Mouse (Mus musculus): ENCODE results near the gene Sh3kbp1. TPM values are rescaled to one million over a fixed set of nuclear protein-coding genes. Genes with fewer than 3 reads are reported as not detected.

Gene Sh3kbp1
- polyA plus RNA-seq, 2 experiments, result 26.7 to 49.8 TPM

DNA sequence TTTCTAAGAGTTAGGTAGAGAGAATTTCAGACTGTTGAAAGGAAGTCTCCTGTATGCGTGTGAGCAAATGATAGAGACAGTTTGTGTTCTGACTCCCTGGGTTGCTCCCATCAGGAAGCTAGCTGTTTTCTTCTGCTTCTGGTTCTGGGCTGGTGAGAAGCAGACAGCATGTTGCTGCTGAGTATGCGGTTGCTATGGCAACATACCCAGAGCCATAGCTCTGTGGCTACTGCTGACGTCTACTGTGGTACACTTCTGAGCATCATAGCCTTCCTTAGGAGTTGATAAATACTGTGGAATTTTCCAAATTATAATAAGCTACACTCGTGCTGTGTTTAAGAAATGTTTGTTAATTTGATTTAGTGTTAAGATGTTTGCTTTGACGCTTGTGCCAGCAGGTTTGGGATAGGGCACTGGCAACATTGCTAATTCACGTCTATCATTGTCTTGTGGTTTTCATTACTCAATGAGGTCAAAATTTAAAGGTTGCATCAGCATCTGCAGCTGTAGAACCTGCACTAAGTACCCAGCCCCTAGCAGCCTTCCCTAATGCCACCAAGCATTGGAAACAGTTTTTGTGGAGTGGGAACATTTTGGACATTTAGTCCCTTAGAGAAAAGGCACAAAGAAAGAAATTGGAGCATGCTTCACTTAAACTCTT is 202.2 kb downstream of the Sh3kbp1 start:
- 62% methylated on average over 6 of the region's 6 CpGs for WGBS
- no peaks in the 10 kb centered on the region for H3K9me3 ChIP-seq (ENCODE audit: control insufficient read depth, low read length)

GRCm38 (mm10) chrX:159831176-159831575 is 204.1 kb downstream of the Sh3kbp1 start:
- Histone ChIP-seq H3K4me1 (ENCODE audit: control insufficient read depth, insufficient read depth, low read length) (no peaks in the 10 kb centered on the region), H3K4me3 (replicated peaks; ENCODE audit: low read length) (no peak overlapping the region), H3K9me3 (ENCODE audit: control insufficient read depth, low read length) (no peaks in the 10 kb centered on the region), H3K36me3 (ENCODE audit: control insufficient read depth, insufficient read depth, low read length) (no peaks in the 10 kb centered on the region), H3K4me2 (replicated peaks; ENCODE audit: low read depth, low read length, severe bottlenecking) (no peak overlapping the region), H3K27ac (replicated peaks; ENCODE audit: low read depth, low read length) (no peak overlapping the region), H3K27me3 (ENCODE audit: control insufficient read depth, insufficient read depth, low read length) (no peaks in the 10 kb centered on the region), H3K9ac (ENCODE audit: low read depth, low read length, severe bottlenecking) (no peak overlapping the region)
- DNase-seq (ENCODE audit: low spot score) (no peak), ATAC-seq (ENCODE audit: low FRiP score, low read depth) (no peak)
- 46% methylated on average over 2 of the region's 2 CpGs for WGBS
- no peak for TF ChIP-seq POLR2A (IDR thresholded peaks at IDR 0.05; ENCODE audit: borderline replicate concordance, extremely low read depth, insufficient read depth, insufficient read length)

More for the DNA sequence above, 202.2 kb downstream of the Sh3kbp1 start:
- H3K9ac ChIP-seq (ENCODE audit: low read depth, low read length, severe bottlenecking), result no peak overlapping the region
- no peaks in the 10 kb centered on the region for H3K27me3 ChIP-seq (ENCODE audit: control insufficient read depth, insufficient read depth, low read length)
- H3K36me3 ChIP-seq (ENCODE audit: control insufficient read depth, insufficient read depth, low read length), result no peaks in the 10 kb centered on the region
- no peak overlapping the region for H3K27ac ChIP-seq (replicated peaks; ENCODE audit: low read depth, low read length)
- H3K4me2 ChIP-seq (replicated peaks; ENCODE audit: low read depth, low read length, severe bottlenecking), result no peak overlapping the region
- TF ChIP-seq POLR2A (IDR thresholded peaks at IDR 0.05; ENCODE audit: borderline replicate concordance, extremely low read depth, insufficient read depth, insufficient read length), result no peak
- no peak for DNase-seq (ENCODE audit: low spot score)
- ATAC-seq (ENCODE audit: low FRiP score, low read depth), result no peak
- no peak overlapping the region for H3K4me3 ChIP-seq (replicated peaks; ENCODE audit: low read length)
- H3K4me1 ChIP-seq (ENCODE audit: control insufficient read depth, insufficient read depth, low read length), result no peaks in the 10 kb centered on the region

GRCm38 (mm10) chrX:159835239-159835638 is 208.2 kb downstream of the Sh3kbp1 start:
- H3K27ac ChIP-seq (replicated peaks; ENCODE audit: low read depth, low read length), result no peak overlapping the region
- no peaks in the 10 kb centered on the region for H3K27me3 ChIP-seq (ENCODE audit: control insufficient read depth, insufficient read depth, low read length)
- H3K4me3 ChIP-seq (replicated peaks; ENCODE audit: low read length), result no peak overlapping the region
- WGBS, result 81% methylated on average over 4 of the region's 4 CpGs
- TF ChIP-seq POLR2A (IDR thresholded peaks at IDR 0.05; ENCODE audit: borderline replicate concordance, extremely low read depth, insufficient read depth, insufficient read length), result no peak
- no peak overlapping the region for H3K9ac ChIP-seq (ENCODE audit: low read depth, low read length, severe bottlenecking)
- DNase-seq (ENCODE audit: low spot score) (no peak), ATAC-seq (ENCODE audit: low FRiP score, low read depth) (no peak)
- no peaks in the 10 kb centered on the region for H3K36me3 ChIP-seq (ENCODE audit: control insufficient read depth, insufficient read depth, low read length)
- no peaks in the 10 kb centered on the region for H3K9me3 ChIP-seq (ENCODE audit: control insufficient read depth, low read length)
- H3K4me1 ChIP-seq (ENCODE audit: control insufficient read depth, insufficient read depth, low read length), result no peaks in the 10 kb centered on the region
- no peak overlapping the region for H3K4me2 ChIP-seq (replicated peaks; ENCODE audit: low read depth, low read length, severe bottlenecking)

DNA sequence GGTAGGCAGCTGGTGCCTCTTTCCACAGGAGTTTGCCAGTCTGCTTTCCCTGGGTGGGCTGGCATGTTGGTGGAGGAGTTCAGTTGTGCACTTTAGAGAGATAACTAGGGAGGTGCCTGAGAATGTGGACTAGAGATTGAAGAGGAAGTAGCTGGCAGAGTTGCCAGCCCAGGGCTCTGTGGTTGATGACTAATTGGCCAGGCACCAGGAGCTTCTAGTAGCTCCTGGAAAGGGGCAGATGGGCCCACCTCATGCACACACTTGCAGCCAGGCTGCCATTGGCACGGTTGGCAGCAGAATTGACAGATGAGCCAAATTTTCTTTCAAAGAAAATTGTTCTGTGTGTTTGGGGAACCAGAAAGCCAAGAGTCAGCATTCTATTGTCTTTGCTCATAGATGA is 210.3 kb downstream of the Sh3kbp1 start:
- Histone ChIP-seq H3K4me2 (replicated peaks; ENCODE audit: low read depth, low read length, severe bottlenecking) (no peak overlapping the region), H3K4me3 (replicated peaks; ENCODE audit: low read length) (no peak overlapping the region), H3K27ac (replicated peaks; ENCODE audit: low read depth, low read length) (no peak overlapping the region), H3K27me3 (ENCODE audit: control insufficient read depth, insufficient read depth, low read length) (no peaks in the 10 kb centered on the region), H3K4me1 (ENCODE audit: control insufficient read depth, insufficient read depth, low read length) (no peaks in the 10 kb centered on the region), H3K9me3 (ENCODE audit: control insufficient read depth, low read length) (no peaks in the 10 kb centered on the region), H3K36me3 (ENCODE audit: control insufficient read depth, insufficient read depth, low read length) (no peaks in the 10 kb centered on the region), H3K9ac (ENCODE audit: low read depth, low read length, severe bottlenecking) (no peak overlapping the region)
- DNase-seq (ENCODE audit: low spot score), result no peak
- TF ChIP-seq POLR2A (IDR thresholded peaks at IDR 0.05; ENCODE audit: borderline replicate concordance, extremely low read depth, insufficient read depth, insufficient read length), result no peak
- 58% methylated on average over 1 of the region's 1 CpGs for WGBS
- no peak for ATAC-seq (ENCODE audit: low FRiP score, low read depth)

DNA sequence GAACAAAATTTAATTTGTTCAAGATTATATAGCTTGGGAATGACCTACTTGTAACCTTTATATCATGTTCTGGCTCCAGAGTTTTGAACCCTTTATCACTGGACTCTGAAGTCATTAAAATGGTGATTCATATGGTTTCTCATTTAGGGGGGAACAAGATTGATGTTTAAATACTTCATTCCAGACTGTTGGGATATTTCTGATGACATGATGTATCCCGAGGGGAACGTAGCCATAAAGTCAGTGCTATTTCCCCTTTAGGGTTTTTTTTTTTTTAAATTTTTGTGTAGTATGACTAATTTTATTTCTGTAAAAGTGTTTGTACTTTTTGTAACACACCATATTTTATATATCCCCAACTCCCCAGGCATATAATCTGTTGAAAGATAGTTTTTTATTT is 212.7 kb downstream of the Sh3kbp1 start:
- Histone ChIP-seq H3K9me3 (ENCODE audit: control insufficient read depth, low read length) (no peaks in the 10 kb centered on the region), H3K4me2 (replicated peaks; ENCODE audit: low read depth, low read length, severe bottlenecking) (no peak overlapping the region), H3K27me3 (ENCODE audit: control insufficient read depth, insufficient read depth, low read length) (no peaks in the 10 kb centered on the region), H3K4me3 (replicated peaks; ENCODE audit: low read length) (no peak overlapping the region), H3K36me3 (ENCODE audit: control insufficient read depth, insufficient read depth, low read length) (no peaks in the 10 kb centered on the region), H3K9ac (ENCODE audit: low read depth, low read length, severe bottlenecking) (no peak overlapping the region), H3K4me1 (ENCODE audit: control insufficient read depth, insufficient read depth, low read length) (no peaks in the 10 kb centered on the region), H3K27ac (replicated peaks; ENCODE audit: low read depth, low read length) (no peak overlapping the region)
- WGBS, result 45% methylated on average over 2 of the region's 2 CpGs
- TF ChIP-seq POLR2A (IDR thresholded peaks at IDR 0.05; ENCODE audit: borderline replicate concordance, extremely low read depth, insufficient read depth, insufficient read length), result no peak
- ATAC-seq (ENCODE audit: low FRiP score, low read depth), result peak; percentile 34; the same call in 1 of the 2 replicates
- DNase-seq (ENCODE audit: low spot score), result no peak
